Mouse (Mus musculus): ENCODE measurements around the gene Ccdc152.

DNA sequence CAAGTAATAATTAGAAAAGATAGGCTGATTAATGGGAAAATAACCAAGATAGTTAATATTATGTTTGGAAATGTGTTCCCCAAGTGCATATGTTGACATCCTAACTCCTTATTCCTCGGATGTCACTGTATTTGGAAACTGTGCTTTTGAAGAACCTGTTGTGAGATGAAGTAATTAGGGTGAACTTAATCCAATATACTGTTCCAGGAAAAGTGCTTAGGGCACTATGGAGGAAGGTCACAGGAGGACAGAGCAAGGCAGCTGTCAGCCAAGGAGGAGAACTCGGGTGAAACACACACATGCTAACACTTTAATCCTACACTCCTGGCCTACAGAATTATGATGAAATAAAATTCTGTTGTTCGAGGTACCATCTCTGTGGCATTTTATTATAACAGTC is 40.4 kb downstream of the Ccdc152 start:
- TF ChIP-seq MAFK (IDR thresholded peaks at IDR 0.05; ENCODE audit: insufficient read depth, low read depth, low read length): no peak
- TF ChIP-seq ZNF384 (IDR thresholded peaks at IDR 0.05; ENCODE audit: low read depth, low read length): no peak
- TF ChIP-seq HCFC1 (IDR thresholded peaks at IDR 0.05; ENCODE audit: borderline replicate concordance, insufficient read depth, low read length): no peak

Measured in ES-E14 (cell line).